Mouse (Mus musculus): ENCODE measurements at regions not wholly inside any gene's neighbourhood (a gene's known extent, or its start where the extent isn't known, plus 50 kb on each side); places are given as distances from the start of the nearest gene placed in this dataset.

GRCm38 (mm10) chr10:120589659-120590058 lies 113.4 kb upstream of the Hmga2 start:
- Histone ChIP-seq H3K4me2 (ENCODE audit: low read length) (no peak overlapping the region), H3K4me1 (ENCODE audit: control insufficient read depth, insufficient read depth, low read length) (no peaks in the 10 kb centered on the region), H3K36me3 (ENCODE audit: control insufficient read depth, insufficient read depth, low read length) (no peaks in the 10 kb centered on the region), H3K4me3 (ENCODE audit: low read depth, low read length) (no peak overlapping the region), H3K9ac (ENCODE audit: low read depth, low read length) (no peak overlapping the region), H3K27me3 (ENCODE audit: control insufficient read depth, insufficient read depth, low read depth, low read length) (no peaks in the 10 kb centered on the region), H3K27ac (ENCODE audit: low read length) (no peak overlapping the region), H3K9me3 (replicated peaks; ENCODE audit: control insufficient read depth, low read length, poor library complexity, severe bottlenecking) (no peaks in the 10 kb centered on the region)
- ATAC-seq = no peak
- 94% methylated on average over 2 of the region's 2 CpGs for WGBS

GRCm38 (mm10) chr10:120587854-120588633 lies 111.8 kb upstream of the Hmga2 start:
- Histone ChIP-seq H3K4me1 (ENCODE audit: control insufficient read depth, insufficient read depth, low read length) (no peaks in the 10 kb centered on the region), H3K4me3 (ENCODE audit: low read depth, low read length) (no peak overlapping the region), H3K4me2 (ENCODE audit: low read length) (no peak overlapping the region), H3K9me3 (replicated peaks; ENCODE audit: control insufficient read depth, low read length, poor library complexity, severe bottlenecking) (no peaks in the 10 kb centered on the region), H3K27ac (ENCODE audit: low read length) (no peak overlapping the region), H3K36me3 (ENCODE audit: control insufficient read depth, insufficient read depth, low read length) (no peaks in the 10 kb centered on the region), H3K9ac (ENCODE audit: low read depth, low read length) (no peak overlapping the region), H3K27me3 (ENCODE audit: control insufficient read depth, insufficient read depth, low read depth, low read length) (no peaks in the 10 kb centered on the region)
- no peak for ATAC-seq
- WGBS = 82% methylated on average over 8 of the region's 8 CpGs

- Histone ChIP-seq H3K36me3 (ENCODE audit: control insufficient read depth, insufficient read depth, low read length) (no peaks in the 10 kb centered on the region), H3K4me3 (ENCODE audit: low read depth, low read length) (no peak overlapping the region), H3K27ac (ENCODE audit: low read length) (no peak overlapping the region), H3K4me1 (ENCODE audit: control insufficient read depth, insufficient read depth, low read length) (no peaks in the 10 kb centered on the region), H3K27me3 (ENCODE audit: control insufficient read depth, insufficient read depth, low read depth, low read length) (no peaks in the 10 kb centered on the region), H3K9me3 (replicated peaks; ENCODE audit: control insufficient read depth, low read length, poor library complexity, severe bottlenecking) (no peaks in the 10 kb centered on the region), H3K9ac (ENCODE audit: low read depth, low read length) (no peak overlapping the region), H3K4me2 (ENCODE audit: low read length) (no peak overlapping the region)
- no peak for ATAC-seq
- WGBS = 82% methylated on average over 3 of the region's 3 CpGs
Measured at GRCm38 (mm10) chr10:120587179-120587578, 110.9 kb upstream of the Hmga2 start.

GRCm38 (mm10) chr10:120582497-120582896 lies 106.2 kb upstream of the Hmga2 start:
- Histone ChIP-seq H3K27ac (ENCODE audit: low read length) (no peak overlapping the region), H3K27me3 (ENCODE audit: control insufficient read depth, insufficient read depth, low read depth, low read length) (no peaks in the 10 kb centered on the region), H3K4me1 (ENCODE audit: control insufficient read depth, insufficient read depth, low read length) (no peaks in the 10 kb centered on the region), H3K4me2 (ENCODE audit: low read length) (no peak overlapping the region), H3K4me3 (ENCODE audit: low read depth, low read length) (no peak overlapping the region), H3K9ac (ENCODE audit: low read depth, low read length) (no peak overlapping the region), H3K36me3 (ENCODE audit: control insufficient read depth, insufficient read depth, low read length) (no peaks in the 10 kb centered on the region), H3K9me3 (replicated peaks; ENCODE audit: control insufficient read depth, low read length, poor library complexity, severe bottlenecking) (no peaks in the 10 kb centered on the region)
- ATAC-seq = no peak
- 77% methylated on average over 7 of the region's 7 CpGs for WGBS

- Histone ChIP-seq H3K27ac (ENCODE audit: low read length) (no peak overlapping the region), H3K36me3 (ENCODE audit: control insufficient read depth, insufficient read depth, low read length) (no peaks in the 10 kb centered on the region), H3K4me1 (ENCODE audit: control insufficient read depth, insufficient read depth, low read length) (no peaks in the 10 kb centered on the region), H3K27me3 (ENCODE audit: control insufficient read depth, insufficient read depth, low read depth, low read length) (no peaks in the 10 kb centered on the region), H3K9ac (ENCODE audit: low read depth, low read length) (no peak overlapping the region), H3K4me3 (ENCODE audit: low read depth, low read length) (no peak overlapping the region), H3K4me2 (ENCODE audit: low read length) (no peak overlapping the region), H3K9me3 (replicated peaks; ENCODE audit: control insufficient read depth, low read length, poor library complexity, severe bottlenecking) (no peaks in the 10 kb centered on the region)
- ATAC-seq = 0 out of 2 replicates have a peak, but pooled peaks have one; percentile 25
- WGBS = 44% methylated on average over 6 of the region's 6 CpGs
Measured at GRCm38 (mm10) chr10:120581547-120581946, 105.3 kb upstream of the Hmga2 start.

- no peak overlapping the region for H3K4me2 ChIP-seq (ENCODE audit: low read length)
- 75% methylated on average over 5 of the region's 5 CpGs for WGBS
- H3K36me3 ChIP-seq (ENCODE audit: control insufficient read depth, insufficient read depth, low read length) = no peaks in the 10 kb centered on the region
- H3K4me1 ChIP-seq (ENCODE audit: control insufficient read depth, insufficient read depth, low read length) = no peaks in the 10 kb centered on the region
- no peaks in the 10 kb centered on the region for H3K27me3 ChIP-seq (ENCODE audit: control insufficient read depth, insufficient read depth, low read depth, low read length)
- no peak overlapping the region for H3K9ac ChIP-seq (ENCODE audit: low read depth, low read length)
- H3K27ac ChIP-seq (ENCODE audit: low read length) = no peak overlapping the region
- no peaks in the 10 kb centered on the region for H3K9me3 ChIP-seq (replicated peaks; ENCODE audit: control insufficient read depth, low read length, poor library complexity, severe bottlenecking)
- no peak for ATAC-seq
- no peak overlapping the region for H3K4me3 ChIP-seq (ENCODE audit: low read depth, low read length)
Measured at GRCm38 (mm10) chr10:120576886-120577285, 100.6 kb upstream of the Hmga2 start.

GRCm38 (mm10) chr10:120576148-120576547 lies 99.9 kb upstream of the Hmga2 start:
- 30% methylated on average over 4 of the region's 4 CpGs for WGBS
- Histone ChIP-seq H3K27ac (ENCODE audit: low read length) (no peak overlapping the region), H3K4me3 (ENCODE audit: low read depth, low read length) (no peak overlapping the region), H3K36me3 (ENCODE audit: control insufficient read depth, insufficient read depth, low read length) (no peaks in the 10 kb centered on the region), H3K4me1 (ENCODE audit: control insufficient read depth, insufficient read depth, low read length) (no peaks in the 10 kb centered on the region), H3K9me3 (replicated peaks; ENCODE audit: control insufficient read depth, low read length, poor library complexity, severe bottlenecking) (no peaks in the 10 kb centered on the region), H3K4me2 (ENCODE audit: low read length) (no peak overlapping the region), H3K27me3 (ENCODE audit: control insufficient read depth, insufficient read depth, low read depth, low read length) (no peaks in the 10 kb centered on the region), H3K9ac (ENCODE audit: low read depth, low read length) (no peak overlapping the region)
- ATAC-seq = no peak

- 33% methylated on average over 6 of the region's 6 CpGs for WGBS
- H3K4me1 ChIP-seq (ENCODE audit: control insufficient read depth, insufficient read depth, low read length) = no peaks in the 10 kb centered on the region
- no peak overlapping the region for H3K9ac ChIP-seq (ENCODE audit: low read depth, low read length)
- H3K4me3 ChIP-seq (ENCODE audit: low read depth, low read length) = no peak overlapping the region
- no peak overlapping the region for H3K4me2 ChIP-seq (ENCODE audit: low read length)
- no peaks in the 10 kb centered on the region for H3K36me3 ChIP-seq (ENCODE audit: control insufficient read depth, insufficient read depth, low read length)
- H3K9me3 ChIP-seq (replicated peaks; ENCODE audit: control insufficient read depth, low read length, poor library complexity, severe bottlenecking) = no peaks in the 10 kb centered on the region
- H3K27ac ChIP-seq (ENCODE audit: low read length) = no peak overlapping the region
- no peaks in the 10 kb centered on the region for H3K27me3 ChIP-seq (ENCODE audit: control insufficient read depth, insufficient read depth, low read depth, low read length)
- no peak for ATAC-seq
Measured at GRCm38 (mm10) chr10:120571340-120571739, 95.1 kb upstream of the Hmga2 start.

GRCm38 (mm10) chr10:120565992-120566391 lies 89.7 kb upstream of the Hmga2 start:
- Histone ChIP-seq H3K9ac (ENCODE audit: low read depth, low read length) (no peak overlapping the region), H3K27me3 (ENCODE audit: control insufficient read depth, insufficient read depth, low read depth, low read length) (no peaks in the 10 kb centered on the region; the same call in 1 of the 2 replicates), H3K4me3 (ENCODE audit: low read depth, low read length) (no peak overlapping the region), H3K4me1 (ENCODE audit: control insufficient read depth, insufficient read depth, low read length) (peaks cover 5% of the 10 kb centered on the region; the same call in 1 of the 2 replicates), H3K27ac (ENCODE audit: low read length) (no peak overlapping the region), H3K4me2 (ENCODE audit: low read length) (no peak overlapping the region), H3K36me3 (ENCODE audit: control insufficient read depth, insufficient read depth, low read length) (no peaks in the 10 kb centered on the region), H3K9me3 (replicated peaks; ENCODE audit: control insufficient read depth, low read length, poor library complexity, severe bottlenecking) (no peaks in the 10 kb centered on the region)
- WGBS = 91% methylated on average over 4 of the region's 4 CpGs
- no peak for ATAC-seq
